Mouse (Mus musculus) heart, embryonic 10.5 days (tissue): ENCODE data around the gene Slc35g3. TPM values are rescaled to one million over a fixed set of nuclear protein-coding genes. Genes with fewer than 3 reads are reported as not detected.

Experiments
- DNase-seq: peaks from one replicate; pipeline ENCODE4 v3.0.0-alpha.2; 2017; ENCODE audit warnings: low spot score
- H3K27ac ChIP-seq: fragments of 300-500 bp; sonication (generic); 2 replicates; pipeline ENCODE4 v1.5.1; 2016; ENCODE audit warnings: mild to moderate bottlenecking
- H3K27me3 ChIP-seq: fragments of 300-500 bp; sonication (generic); 2 replicates; pipeline ENCODE4 v1.6.1; 2016; ENCODE audit warnings: mild to moderate bottlenecking; ENCODE audit not compliant: poor library complexity, insufficient read depth, severe bottlenecking
- H3K36me3 ChIP-seq: fragments of 300-500 bp; sonication (generic); 2 replicates; pipeline ENCODE4 v1.6.1; 2016; ENCODE audit warnings: mild to moderate bottlenecking, moderate library complexity
- H3K4me1 ChIP-seq: fragments of 300-500 bp; sonication (generic); 2 replicates; pipeline ENCODE4 v1.6.1; 2016; ENCODE audit warnings: mild to moderate bottlenecking
- H3K4me3 ChIP-seq: fragments of 300-500 bp; sonication (generic); 2 replicates; pipeline ENCODE4 v1.5.1; 2016; ENCODE audit warnings: mild to moderate bottlenecking, moderate library complexity
- H3K9me3 ChIP-seq: fragments of 300-500 bp; sonication (generic); 2 replicates; pipeline ENCODE4 v1.6.1; 2016; ENCODE audit warnings: mild to moderate bottlenecking, moderate library complexity
- WGBS: fragments of 180-500 bp; shearing (Covaris S2); methylation state at CpG from one replicate; pipeline ENCODE4 v1.1.7; 2016; 5-methylcytosine and 5-hydroxymethylcytosine counted together
- polyA plus RNA-seq: library from polyadenylated mRNA; unstranded; fragments of >200 nt; fragmentation: Nextera tagmentation; extraction: Ambion mirVana; gene quantifications from 2 replicates; pipeline ENCODE4 v1.2.1, GENCODE M21; 2016

Slc35g3 gene
- polyA plus RNA-seq, 1 experiment from 2014 or later: not detected

- peaks cover 50% of the 10 kb centered on the region for H3K27me3 ChIP-seq
- WGBS: 65% methylated on average over 23 of the region's 23 CpGs
- H3K36me3 ChIP-seq: peaks cover 25% of the 10 kb centered on the region; the same call in 1 of the 2 replicates
- H3K27ac ChIP-seq: no peak overlapping the region
- H3K9me3 ChIP-seq: no peaks in the 10 kb centered on the region
- H3K4me3 ChIP-seq: no peak overlapping the region; the same call in 1 of the 2 replicates
- peaks cover 31% of the 10 kb centered on the region for H3K4me1 ChIP-seq
- DNase-seq: no peak
These were observed 16.7 kb upstream of the Slc35g3 start for GRCm38 (mm10) chr11:69778258-69778982.

GRCm38 (mm10) chr11:69777504-69778257 is 15.9 kb upstream of the Slc35g3 start:
- 59% methylated on average over 26 of the region's 26 CpGs for WGBS
- Histone ChIP-seq H3K27ac (0 out of 2 replicates have a peak overlapping the region, but pooled peaks have one; percentile 12), H3K27me3 (peaks cover 50% of the 10 kb centered on the region)

GRCm38 (mm10) chr11:69776488-69776887 is 14.7 kb upstream of the Slc35g3 start:
- peaks cover 50% of the 10 kb centered on the region for H3K27me3 ChIP-seq

More at GRCm38 (mm10) chr11:69777504-69778257, 15.9 kb upstream of the Slc35g3 start:
- Histone ChIP-seq H3K9me3 (no peaks in the 10 kb centered on the region), H3K4me1 (peaks cover 31% of the 10 kb centered on the region), H3K36me3 (peaks cover 29% of the 10 kb centered on the region; the same call in 1 of the 2 replicates), H3K4me3 (0 out of 2 replicates have a peak overlapping the region, but pooled peaks have one; percentile 7)
- no peak for DNase-seq

GRCm38 (mm10) chr11:69775716-69776115 is 13.9 kb upstream of the Slc35g3 start:
- WGBS: 55% methylated on average over 10 of the region's 10 CpGs
- no peak for DNase-seq
- Histone ChIP-seq H3K4me1 (peaks cover 31% of the 10 kb centered on the region), H3K27me3 (peaks cover 50% of the 10 kb centered on the region), H3K27ac (no peak overlapping the region), H3K9me3 (no peaks in the 10 kb centered on the region), H3K4me3 (no peak overlapping the region), H3K36me3 (peaks cover 33% of the 10 kb centered on the region; the same call in 1 of the 2 replicates)

More at GRCm38 (mm10) chr11:69776488-69776887, 14.7 kb upstream of the Slc35g3 start:
- Histone ChIP-seq H3K36me3 (peaks cover 33% of the 10 kb centered on the region; the same call in 1 of the 2 replicates), H3K9me3 (no peaks in the 10 kb centered on the region), H3K4me3 (no peak overlapping the region), H3K27ac (no peak overlapping the region), H3K4me1 (peaks cover 31% of the 10 kb centered on the region)
- 74% methylated on average over 20 of the region's 20 CpGs for WGBS
- DNase-seq: no peak

GRCm38 (mm10) chr11:69774961-69775360 is 13.2 kb upstream of the Slc35g3 start:
- Histone ChIP-seq H3K27ac (no peak overlapping the region), H3K4me3 (no peak overlapping the region), H3K27me3 (peaks cover 45% of the 10 kb centered on the region), H3K9me3 (no peaks in the 10 kb centered on the region), H3K36me3 (peaks cover 33% of the 10 kb centered on the region; the same call in 1 of the 2 replicates), H3K4me1 (peaks cover 31% of the 10 kb centered on the region)
- whole genome bisulfite sequencing: 47% methylated on average over 5 of the region's 5 CpGs
- no peak for DNase-seq

GRCm38 (mm10) chr11:69767625-69767909 is 5.8 kb upstream of the Slc35g3 start:
- Histone ChIP-seq H3K4me3 (peak overlapping the region; percentile 95), H3K27ac (peak overlapping the region; percentile 94; the same call in 1 of the 2 replicates)

GRCm38 (mm10) chr11:69766872-69767624 is 5.3 kb upstream of the Slc35g3 start:
- Histone ChIP-seq H3K27me3 (no peaks in the 10 kb centered on the region), H3K4me3 (peak overlapping the region; percentile 95), H3K27ac (peak overlapping the region; percentile 94), H3K4me1 (peaks cover 40% of the 10 kb centered on the region), H3K36me3 (0 out of 2 replicates have a peak, but pooled peaks cover 4% of the 10 kb centered on the region), H3K9me3 (no peaks in the 10 kb centered on the region)
- no peak for DNase-seq
- WGBS: 48% methylated on average over 13 of the region's 13 CpGs

More at GRCm38 (mm10) chr11:69767625-69767909, 5.8 kb upstream of the Slc35g3 start:
- Histone ChIP-seq H3K36me3 (0 out of 2 replicates have a peak, but pooled peaks cover 4% of the 10 kb centered on the region), H3K4me1 (peaks cover 40% of the 10 kb centered on the region), H3K9me3 (no peaks in the 10 kb centered on the region), H3K27me3 (no peaks in the 10 kb centered on the region)
- no peak for DNase-seq
- 50% methylated on average over 4 of the region's 4 CpGs for WGBS

GRCm38 (mm10) chr11:69766126-69766609 is 4.4 kb upstream of the Slc35g3 start:
- peak; percentile 84 for DNase-seq
- Histone ChIP-seq H3K27me3 (no peaks in the 10 kb centered on the region), H3K4me3 (peak overlapping the region; percentile 95), H3K9me3 (no peaks in the 10 kb centered on the region), H3K4me1 (peaks cover 40% of the 10 kb centered on the region), H3K27ac (peak overlapping the region; percentile 94), H3K36me3 (no peaks in the 10 kb centered on the region)
- WGBS: under 1% methylated on average over 37 of the region's 37 CpGs

- Histone ChIP-seq H3K4me1 (peaks cover 47% of the 10 kb centered on the region), H3K4me3 (peak within 1 kb of the TSS; percentile 95), H3K27me3 (no peaks in the 10 kb centered on the region), H3K27ac (peak within 1 kb of the TSS; percentile 94), H3K9me3 (no peaks in the 10 kb centered on the region), H3K36me3 (no peaks in the 10 kb centered on the region)
- no peak for DNase-seq
- WGBS: 20% methylated on average over 37 of the region's 55 CpGs
These were observed 3.7 kb upstream of the Slc35g3 start, which contains the start of gene Zbtb4 for GRCm38 (mm10) chr11:69765221-69766125. TSS of gene Zbtb4 (plus strand) at chr11:69765912.

GRCm38 (mm10) chr11:69763551-69763950 is 1.8 kb upstream of the Slc35g3 start:
- no peak for DNase-seq
- peaks cover 51% of the 10 kb centered on the region for H3K4me1 ChIP-seq
- no peak overlapping the region for H3K4me3 ChIP-seq
- no peak overlapping the region for H3K27ac ChIP-seq
- H3K9me3 ChIP-seq: no peaks in the 10 kb centered on the region
- H3K27me3 ChIP-seq: no peaks in the 10 kb centered on the region
- 67% methylated on average over 7 of the region's 7 CpGs for WGBS
- no peaks in the 10 kb centered on the region for H3K36me3 ChIP-seq

GRCm38 (mm10) chr11:69760901-69761200 is 917 bp downstream of the Slc35g3 start:
- DNase-seq: peak; percentile 73
- no peaks in the 10 kb centered on the region for H3K27me3 ChIP-seq
- H3K27ac ChIP-seq: peak overlapping the region; percentile 97; the same call in 1 of the 2 replicates
- WGBS: 90% methylated on average over 7 of the region's 7 CpGs
- peaks cover 42% of the 10 kb centered on the region for H3K4me1 ChIP-seq
- H3K9me3 ChIP-seq: no peaks in the 10 kb centered on the region
- no peak overlapping the region for H3K4me3 ChIP-seq
- H3K36me3 ChIP-seq: no peaks in the 10 kb centered on the region
